Mouse (Mus musculus) MEL (cell line): ENCODE measurements around the gene Aplp2.

Experiments
- CTCF ChIP-seq, 3 experiments: IDR thresholded peaks in 2 of 3; conservative IDR thresholded peaks in 1 of 3; 2 replicates each; pipeline ENCODE4 v1.5.1; 2011 to 2012; ENCODE audit warnings: low read length in 3 of 3, low read depth in 2 of 3, mild to moderate bottlenecking in 2 of 3, improper control_type of control experiment in 1 of 3, inconsistent platforms in 1 of 3, mixed read lengths in 1 of 3, moderate library complexity in 1 of 3; ENCODE audit not compliant: control insufficient read depth in 1 of 3, insufficient read depth in 1 of 3, poor library complexity in 1 of 3, severe bottlenecking in 1 of 3
- EP300 ChIP-seq, 2 experiments: IDR thresholded peaks; 2 replicates each; pipeline ENCODE4 v1.6.1; 2011; ENCODE audit warnings: improper control_type of control experiment in 2 of 2, low read length in 2 of 2, low read depth in 1 of 2, mild to moderate bottlenecking in 1 of 2
- GATA1 ChIP-seq: IDR thresholded peaks from 2 replicates; pipeline ENCODE4 v1.6.1; 2011; ENCODE audit warnings: low read depth, low read length, improper control_type of control experiment
- UBTF ChIP-seq: IDR thresholded peaks from 2 replicates; pipeline ENCODE4 v1.6.1; 2012; ENCODE audit warnings: low read depth, mild to moderate bottlenecking, inconsistent platforms, low read length, improper control_type of control experiment, moderate library complexity, borderline replicate concordance; ENCODE audit not compliant: insufficient read depth
- ZNF384 ChIP-seq: IDR thresholded peaks from 2 replicates; pipeline ENCODE4 v1.6.1; 2012; ENCODE audit warnings: low read depth, mild to moderate bottlenecking, inconsistent platforms, low read length, improper control_type of control experiment

DNA sequence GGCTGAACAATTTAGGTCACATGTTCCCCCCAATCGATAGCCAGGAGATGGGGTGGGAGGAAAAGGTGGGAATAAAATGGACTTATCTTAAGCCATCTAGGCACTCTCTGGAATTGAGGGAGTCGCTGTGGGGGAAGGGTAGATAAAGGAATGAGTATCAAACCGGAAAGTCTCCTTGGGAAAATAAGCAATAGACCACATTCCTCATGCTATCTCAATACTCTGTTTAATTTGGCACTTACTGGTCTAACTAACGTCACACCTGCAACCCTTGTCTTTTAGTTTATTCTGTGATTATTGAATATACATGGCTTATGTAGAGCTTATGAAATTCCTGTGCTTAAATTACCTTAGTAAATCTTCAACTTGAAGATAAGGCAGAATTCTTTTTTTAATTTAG lies 11.9 kb upstream of the Aplp2 start:
- TF ChIP-seq UBTF: no peak
- no peak for TF ChIP-seq CTCF (IDR thresholded peaks at IDR 0.05 in 2 of 3, conservative IDR thresholded peaks at IDR 0.05 in 1 of 3; ENCODE audit: control insufficient read depth in 1 of 3, insufficient read depth in 1 of 3, low read depth in 2 of 3, low read length in 3 of 3, poor library complexity in 1 of 3, severe bottlenecking in 1 of 3)
- TF ChIP-seq EP300 (IDR thresholded peaks at IDR 0.05; ENCODE audit: low read depth in 1 of 2, low read length in 2 of 2): no peak
- no peak for TF ChIP-seq ZNF384
- no peak for TF ChIP-seq GATA1
